Mouse (Mus musculus) forebrain, embryonic 14.5 days (tissue): ENCODE measurements around the gene Dhrs3. TPM values are rescaled to one million over a fixed set of nuclear protein-coding genes. Genes with fewer than 3 reads are reported as not detected.

Experiments used
- ATAC-seq: fragments of 200-750 bp; cut with Nextera tagmentation; 2 replicates; pipeline ENCODE4 v1.8.0; 2017; ENCODE audit warnings: mild to moderate bottlenecking, moderate library complexity
- DNase-seq: peaks from one replicate; pipeline ENCODE4 v3.0.0-alpha.2; 2015; ENCODE audit warnings: low spot score
- H3K27ac ChIP-seq: fragments of 300-500 bp; sonication (generic); 2 replicates; pipeline ENCODE4 v1.5.1; 2014; ENCODE audit warnings: low read depth, mild to moderate bottlenecking, control low read depth, low read length, moderate library complexity
- H3K27me3 ChIP-seq: fragments of 300-500 bp; sonication (generic); replicated peaks from 2 replicates; pipeline ENCODE4 v1.6.1; 2014; ENCODE audit warnings: low read length, control low read depth, mixed read lengths; ENCODE audit not compliant: control insufficient read depth, insufficient read depth
- H3K36me3 ChIP-seq: fragments of 300-500 bp; sonication (generic); 2 replicates; pipeline ENCODE4 v1.6.1; 2014; ENCODE audit warnings: low read length, control low read depth; ENCODE audit not compliant: control insufficient read depth, insufficient read depth
- H3K4me1 ChIP-seq: fragments of 300-500 bp; sonication (generic); 2 replicates; pipeline ENCODE4 v1.6.1; 2014; ENCODE audit warnings: antibody characterized with exemption, low read length, control low read depth; ENCODE audit not compliant: control insufficient read depth, insufficient read depth
- H3K4me2 ChIP-seq: fragments of 300-500 bp; sonication (generic); 2 replicates; pipeline ENCODE4 v1.6.1; 2014; ENCODE audit warnings: mild to moderate bottlenecking, control low read depth, low read length
- H3K4me3 ChIP-seq: fragments of 300-500 bp; sonication (generic); 2 replicates; pipeline ENCODE4 v1.5.1; 2014; ENCODE audit warnings: low read depth, low read length, control low read depth
- H3K9ac ChIP-seq: fragments of 300-500 bp; sonication (generic); 2 replicates; pipeline ENCODE4 v1.6.1; 2014; ENCODE audit warnings: mild to moderate bottlenecking, low read length, control low read depth, moderate library complexity
- H3K9me3 ChIP-seq: fragments of 300-500 bp; sonication (generic); replicated peaks from 2 replicates; pipeline ENCODE4 v1.6.1; 2016; ENCODE audit warnings: low read length, control low read depth, mixed read lengths; ENCODE audit not compliant: control insufficient read depth
- WGBS: fragments of 180-500 bp; shearing (Covaris S2); extraction: QIAGEN DNeasy Blood & Tissue Kit; methylation state at CpG from one replicate; pipeline ENCODE4 v1.1.7; 2014; 5-methylcytosine and 5-hydroxymethylcytosine counted together
- polyA plus RNA-seq: library from polyadenylated mRNA; unstranded; fragments of >200 nt; fragmentation: Nextera tagmentation; extraction: Ambion mirVana; gene quantifications from 2 replicates; pipeline ENCODE4 v1.2.1, GENCODE M21; 2014

The Dhrs3 gene
- polyA plus RNA-seq, 1 experiment from 2014 or later: 16.1 TPM

DNA sequence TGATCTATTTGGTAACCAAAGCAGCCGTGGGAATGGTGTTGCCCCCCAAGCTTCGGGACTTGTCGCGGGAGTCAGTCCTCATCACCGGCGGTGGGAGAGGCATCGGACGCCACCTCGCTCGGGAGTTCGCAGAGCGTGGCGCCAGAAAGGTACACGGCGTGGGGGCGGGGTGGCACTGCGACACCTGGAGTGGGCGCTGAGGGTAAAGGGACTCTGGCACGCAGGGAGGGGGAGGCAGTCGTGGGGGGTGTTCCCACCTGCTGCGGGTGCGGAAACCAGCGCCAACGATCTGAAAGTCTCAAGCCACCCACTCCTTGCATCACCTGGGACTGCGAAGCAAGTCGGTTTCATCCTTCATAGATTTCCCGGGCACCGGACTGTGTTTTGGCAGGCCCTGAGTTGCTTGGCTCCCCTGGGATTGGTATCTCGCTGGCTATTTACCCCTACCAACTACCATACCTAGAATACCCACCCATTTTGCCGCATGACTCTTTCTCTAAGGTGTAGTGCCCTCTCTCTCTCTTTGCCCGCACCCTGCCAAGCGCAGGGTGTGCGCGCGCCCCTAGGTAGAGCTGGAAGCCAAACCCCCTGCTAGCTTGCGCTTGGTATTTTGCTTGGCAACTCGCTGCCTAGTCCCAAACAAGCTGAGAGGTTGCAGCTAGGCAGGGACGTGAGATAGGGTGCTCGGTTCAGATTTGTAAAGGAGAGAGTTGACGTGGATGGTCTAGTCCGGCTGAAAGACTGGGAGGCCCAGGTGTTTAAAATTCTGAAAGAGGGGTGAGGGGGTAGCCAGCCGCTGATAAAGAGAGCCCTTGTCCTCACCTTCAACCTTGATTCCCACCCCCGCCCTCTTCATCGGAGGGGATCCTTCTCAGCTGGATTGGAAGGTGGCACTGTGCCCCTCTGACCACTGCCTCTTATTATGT, 1.2 kb downstream of the Dhrs3 start:
- peak overlapping the region; percentile 43 for H3K4me3 ChIP-seq
- H3K4me1 ChIP-seq: peaks cover 7% of the 10 kb centered on the region
- ATAC-seq (0 out of 2 replicates have a peak, but pooled peaks have one; percentile 2), DNase-seq (peak; percentile 32)
- peaks cover 28% of the 10 kb centered on the region for H3K27me3 ChIP-seq
- H3K27ac ChIP-seq: no peak overlapping the region
- peak overlapping the region; percentile 81 for H3K4me2 ChIP-seq
- no peaks in the 10 kb centered on the region for H3K36me3 ChIP-seq
- H3K9ac ChIP-seq: peak overlapping the region; percentile 56
- under 1% methylated on average over 44 of the region's 44 CpGs for WGBS
- no peaks in the 10 kb centered on the region for H3K9me3 ChIP-seq

- peaks cover 7% of the 10 kb centered on the region for H3K4me1 ChIP-seq
- WGBS: 6% methylated on average over 11 of the region's 11 CpGs
- no peaks in the 10 kb centered on the region for H3K9me3 ChIP-seq
- ATAC-seq (no peak), DNase-seq (no peak)
- no peak overlapping the region for H3K27ac ChIP-seq
- no peaks in the 10 kb centered on the region for H3K36me3 ChIP-seq
- no peak overlapping the region; the same call in 1 of the 2 replicates for H3K9ac ChIP-seq
- H3K4me2 ChIP-seq: peak overlapping the region; percentile 81; the same call in 1 of the 2 replicates
- peaks cover 28% of the 10 kb centered on the region for H3K27me3 ChIP-seq
- H3K4me3 ChIP-seq: peak overlapping the region; percentile 43
Observed at GRCm38 (mm10) chr4:144894487-144895210, 2.0 kb downstream of the Dhrs3 start.

DNA sequence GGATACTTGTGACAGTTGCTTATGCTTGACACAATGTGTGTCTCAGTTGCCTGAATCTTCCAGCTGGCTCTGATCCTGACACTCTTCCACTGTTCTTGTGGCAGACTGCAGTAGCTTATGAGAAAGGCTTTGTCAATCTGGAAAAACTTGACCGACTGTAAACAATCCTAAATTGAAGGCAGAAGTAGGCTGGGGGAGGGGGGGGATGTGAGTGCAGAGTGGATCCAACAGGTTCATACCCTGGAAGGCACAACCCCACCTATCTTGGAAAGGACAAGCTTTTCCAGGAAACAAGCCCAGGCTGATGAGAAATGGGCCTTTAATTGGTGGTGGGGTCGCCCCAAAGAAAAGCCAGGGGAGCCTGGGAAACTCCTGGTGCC, 2.6 kb downstream of the Dhrs3 start:
- no peaks in the 10 kb centered on the region for H3K9me3 ChIP-seq
- DNase-seq (peak; percentile 20), ATAC-seq (no peak)
- peak overlapping the region; percentile 81; the same call in 1 of the 2 replicates for H3K4me2 ChIP-seq
- no peak overlapping the region for H3K9ac ChIP-seq
- peaks cover 7% of the 10 kb centered on the region for H3K4me1 ChIP-seq
- 38% methylated on average over 2 of the region's 2 CpGs for WGBS
- H3K27me3 ChIP-seq: peaks cover 28% of the 10 kb centered on the region
- H3K27ac ChIP-seq: no peak overlapping the region
- 0 out of 2 replicates have a peak overlapping the region, but pooled peaks have one; percentile 9 for H3K4me3 ChIP-seq
- no peaks in the 10 kb centered on the region for H3K36me3 ChIP-seq

- H3K4me1 ChIP-seq: peaks cover 7% of the 10 kb centered on the region
- no peak overlapping the region for H3K4me2 ChIP-seq
- no peak for ATAC-seq
- peaks cover 24% of the 10 kb centered on the region for H3K27me3 ChIP-seq
- no peak overlapping the region for H3K4me3 ChIP-seq
- no peak overlapping the region for H3K9ac ChIP-seq
- WGBS: 61% methylated on average over 3 of the region's 3 CpGs
- no peaks in the 10 kb centered on the region for H3K9me3 ChIP-seq
- no peaks in the 10 kb centered on the region for H3K36me3 ChIP-seq
- no peak for DNase-seq
- no peak overlapping the region for H3K27ac ChIP-seq
Observed at GRCm38 (mm10) chr4:144896321-144896720, 3.7 kb downstream of the Dhrs3 start.

GRCm38 (mm10) chr4:144898036-144898649, 5.5 kb downstream of the Dhrs3 start:
- Histone ChIP-seq H3K36me3 (no peaks in the 10 kb centered on the region), H3K27ac (no peak overlapping the region), H3K4me1 (peaks cover 7% of the 10 kb centered on the region), H3K4me3 (no peak overlapping the region), H3K9ac (no peak overlapping the region), H3K9me3 (no peaks in the 10 kb centered on the region), H3K27me3 (peaks cover 20% of the 10 kb centered on the region), H3K4me2 (no peak overlapping the region)
- WGBS: 81% methylated on average over 6 of the region's 6 CpGs
- DNase-seq: no peak
- ATAC-seq: no peak

- no peak for ATAC-seq
- H3K9me3 ChIP-seq: no peaks in the 10 kb centered on the region
- H3K4me3 ChIP-seq: no peak overlapping the region
- H3K9ac ChIP-seq: no peak overlapping the region
- no peak for DNase-seq
- 98% methylated on average over 2 of the region's 2 CpGs for WGBS
- peaks cover 16% of the 10 kb centered on the region; the same call in 1 of the 2 replicates for H3K27me3 ChIP-seq
- no peaks in the 10 kb centered on the region for H3K36me3 ChIP-seq
- peaks cover 2% of the 10 kb centered on the region for H3K4me1 ChIP-seq
- H3K4me2 ChIP-seq: no peak overlapping the region
- no peak overlapping the region for H3K27ac ChIP-seq
Observed at GRCm38 (mm10) chr4:144898737-144899136, 6.1 kb downstream of the Dhrs3 start.

DNA sequence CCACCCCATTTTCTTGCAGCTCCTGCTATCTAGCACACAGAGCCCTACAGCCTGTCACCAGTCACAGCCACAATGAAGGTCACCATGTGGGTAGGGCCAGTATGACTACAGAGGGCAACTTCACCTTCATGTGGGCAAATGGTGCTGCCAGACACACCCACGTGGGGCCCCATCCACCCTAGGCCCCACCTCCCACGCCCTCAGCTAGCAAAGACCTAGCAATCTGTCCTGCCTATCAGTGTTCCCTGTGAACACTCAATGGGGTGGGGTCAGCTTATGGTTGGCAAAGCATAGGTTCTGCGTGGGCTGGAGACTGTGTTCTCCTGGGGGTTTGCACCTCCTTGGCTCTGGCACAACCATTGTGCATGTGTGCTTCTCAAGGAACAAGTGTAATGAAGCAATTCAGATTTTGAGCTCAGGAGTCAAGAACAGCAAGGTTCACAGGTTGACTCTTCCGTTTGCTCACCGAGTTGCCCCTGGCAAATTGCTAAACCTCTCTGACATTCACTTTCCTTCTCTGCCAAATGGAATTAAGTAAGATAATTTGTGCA, 9.0 kb downstream of the Dhrs3 start:
- 84% methylated on average over 5 of the region's 5 CpGs for WGBS
- no peak for DNase-seq
- Histone ChIP-seq H3K36me3 (no peaks in the 10 kb centered on the region), H3K4me2 (no peak overlapping the region), H3K27ac (no peak overlapping the region), H3K27me3 (no peaks in the 10 kb centered on the region), H3K9me3 (no peaks in the 10 kb centered on the region), H3K4me3 (no peak overlapping the region), H3K4me1 (no peaks in the 10 kb centered on the region), H3K9ac (no peak overlapping the region)
- no peak for ATAC-seq

- no peaks in the 10 kb centered on the region for H3K9me3 ChIP-seq
- H3K4me1 ChIP-seq: no peaks in the 10 kb centered on the region
- DNase-seq (no peak), ATAC-seq (no peak)
- no peak overlapping the region for H3K4me3 ChIP-seq
- no peaks in the 10 kb centered on the region for H3K27me3 ChIP-seq
- H3K36me3 ChIP-seq: no peaks in the 10 kb centered on the region
- WGBS: 85% methylated on average over 1 of the region's 1 CpGs
- H3K9ac ChIP-seq: no peak overlapping the region
- no peak overlapping the region for H3K27ac ChIP-seq
- H3K4me2 ChIP-seq: no peak overlapping the region
Observed at GRCm38 (mm10) chr4:144903088-144903487, 10.5 kb downstream of the Dhrs3 start.
